Mouse (Mus musculus) yolk sac, embryonic 10.5 days (tissue): ENCODE measurements at regions not wholly inside any gene's neighbourhood (a gene's known extent, or its start where the extent isn't known, plus 50 kb on each side); places are given as distances from the start of the nearest gene placed in this dataset.

Experiments
- DNase-seq: peaks from one replicate; pipeline ENCODE4 v3.0.0-alpha.2; 2017; ENCODE audit warnings: low spot score

GRCm38 (mm10) chr13:114523116-114523515 is 64.4 kb upstream of the Fst start:
- peak; percentile 18 for DNase-seq

DNA sequence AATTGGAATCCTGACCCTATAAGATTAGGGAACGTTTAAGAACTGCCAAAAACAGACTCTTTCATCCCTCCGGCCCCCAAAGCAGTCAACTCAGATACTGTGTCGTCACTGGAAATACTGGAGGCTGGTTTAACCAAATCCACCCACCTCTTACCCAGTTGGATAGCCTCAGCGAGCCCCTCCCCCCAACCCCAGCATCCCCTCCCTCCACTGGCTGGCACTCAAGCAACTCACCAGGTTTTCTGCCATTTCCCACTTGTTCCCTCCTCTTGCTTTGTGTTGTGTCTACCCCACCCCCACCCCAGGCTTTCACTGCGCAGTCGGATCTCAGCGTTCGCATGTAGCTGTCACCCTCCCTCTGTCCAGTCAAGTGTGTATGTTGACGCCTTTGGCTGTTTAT is 68.1 kb upstream of the Fst start:
- no peak for DNase-seq

GRCm38 (mm10) chr13:114530171-114530774 is 71.5 kb upstream of the Fst start:
- no peak for DNase-seq

- DNase-seq, result no peak
Measured at GRCm38 (mm10) chr13:114531780-114532179, 73.0 kb upstream of the Fst start.

- DNase-seq, result no peak
Measured at GRCm38 (mm10) chr13:114532393-114533097, 73.8 kb upstream of the Fst start.

DNA sequence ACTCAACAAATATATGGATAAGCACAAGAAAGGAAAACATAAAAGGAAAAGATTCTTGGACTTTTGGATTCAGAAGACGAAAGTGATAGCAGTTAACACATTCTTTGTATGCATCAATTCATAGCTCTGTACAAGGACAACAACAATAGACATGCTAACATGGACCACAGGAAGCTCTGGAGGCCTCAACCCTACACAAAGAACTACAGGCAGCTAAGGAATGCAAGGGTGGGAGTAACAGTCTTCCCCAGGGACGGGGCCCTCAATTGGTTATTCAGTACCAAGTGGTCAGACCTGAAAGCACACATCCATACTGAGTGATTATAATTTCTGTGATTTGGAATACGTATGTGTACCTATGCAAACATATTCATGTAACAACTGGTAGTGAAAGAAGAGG is 75.8 kb upstream of the Fst start:
- DNase-seq, result no peak

DNA sequence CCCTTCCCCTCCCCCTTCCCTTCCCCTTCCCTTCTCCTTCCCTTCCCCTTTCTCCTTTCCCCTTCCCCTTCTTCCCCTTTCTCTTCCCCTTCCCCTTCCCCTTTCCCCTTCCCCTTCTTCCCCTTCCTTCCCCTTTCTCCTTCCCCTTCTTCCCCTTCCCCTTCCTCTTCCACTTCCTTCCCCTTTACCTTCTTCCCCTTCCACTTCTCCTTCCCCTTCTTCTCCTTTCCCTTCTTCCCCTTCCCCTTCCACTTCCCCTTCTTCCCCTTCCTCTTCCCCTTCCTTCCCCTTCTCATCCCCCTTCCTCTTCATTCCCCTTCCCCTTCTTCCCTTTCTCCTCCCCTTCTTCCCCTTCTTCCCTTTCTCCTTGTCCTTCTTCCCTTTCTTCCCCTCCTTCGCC is 77.0 kb upstream of the Fst start:
- no peak for DNase-seq

- DNase-seq, result no peak
Measured at GRCm38 (mm10) chr13:114571731-114572130, 113.0 kb upstream of the Fst start.

GRCm38 (mm10) chr13:114584566-114584965 is 125.8 kb upstream of the Fst start:
- no peak for DNase-seq

DNA sequence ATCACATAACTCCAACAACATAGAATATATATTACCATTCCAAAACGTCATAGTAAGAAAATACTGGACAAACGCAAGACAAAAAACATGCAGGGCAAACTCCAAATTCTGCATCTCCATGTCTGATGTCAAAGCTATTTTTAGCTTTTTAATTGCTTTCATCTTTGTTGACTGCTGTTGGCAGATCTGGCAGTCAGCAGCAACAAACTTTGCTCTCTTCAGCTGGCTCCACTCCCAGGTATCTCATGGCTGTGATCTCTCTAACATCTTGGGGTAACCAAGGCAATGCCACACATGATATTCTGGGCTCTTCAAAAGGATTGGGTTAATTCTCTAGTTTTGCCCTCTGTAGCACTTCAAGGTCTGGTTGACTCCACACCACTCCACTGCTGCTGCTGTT is 128.9 kb upstream of the Fst start:
- no peak for DNase-seq

GRCm38 (mm10) chr13:114603341-114603740 is 144.6 kb upstream of the Fst start:
- DNase-seq, result no peak

DNA sequence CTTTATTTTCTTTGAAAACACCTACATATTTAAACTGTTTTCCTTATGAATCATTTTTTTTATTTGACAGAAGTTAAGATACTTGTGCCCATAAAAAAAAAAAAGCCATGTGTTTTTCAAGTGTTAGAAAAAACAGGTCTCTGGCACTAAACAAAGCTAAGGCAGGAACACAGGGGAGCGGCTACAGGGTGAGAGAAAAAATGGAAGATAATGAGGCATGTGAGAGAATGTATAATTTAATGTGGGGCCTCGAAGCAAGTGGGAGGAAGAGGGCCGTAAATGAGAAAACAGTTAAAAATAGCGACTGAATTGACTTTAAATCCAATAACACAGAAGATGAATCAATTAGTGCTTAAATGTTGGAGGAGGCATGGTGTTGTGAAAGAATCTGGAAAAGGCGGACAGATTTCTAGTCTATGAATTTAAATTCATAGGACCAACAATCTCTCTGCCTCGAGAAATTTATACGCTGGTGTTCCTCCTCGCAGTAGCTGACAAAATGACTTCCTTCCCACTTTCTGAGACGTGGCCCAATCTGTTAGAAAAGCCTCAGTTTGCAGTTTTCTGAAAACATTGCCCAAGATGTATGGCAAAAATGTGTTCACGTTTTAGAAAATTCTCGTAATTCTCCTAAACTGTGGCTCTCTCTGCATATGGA is 145.4 kb upstream of the Fst start:
- no peak for DNase-seq

DNA sequence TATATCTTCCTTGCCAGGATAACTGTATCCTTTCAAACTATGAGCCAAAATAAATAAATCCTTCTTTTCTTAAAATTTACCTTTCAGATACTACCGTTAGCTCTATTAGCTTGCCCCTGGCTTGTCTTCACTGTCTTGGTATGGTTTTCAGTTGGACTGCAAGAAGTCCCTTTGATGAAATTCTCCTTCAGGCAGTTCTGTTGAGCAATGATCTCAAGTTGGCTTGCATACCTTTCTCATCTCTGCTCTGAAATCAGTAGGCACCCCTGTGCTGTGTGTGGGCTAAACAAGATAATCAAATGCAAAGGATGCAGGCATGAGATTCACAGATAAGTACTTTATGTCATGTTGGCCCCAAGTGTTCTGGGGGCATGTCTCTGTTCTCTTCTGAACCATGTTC is 155.2 kb upstream of the Fst start:
- no peak for DNase-seq

DNA sequence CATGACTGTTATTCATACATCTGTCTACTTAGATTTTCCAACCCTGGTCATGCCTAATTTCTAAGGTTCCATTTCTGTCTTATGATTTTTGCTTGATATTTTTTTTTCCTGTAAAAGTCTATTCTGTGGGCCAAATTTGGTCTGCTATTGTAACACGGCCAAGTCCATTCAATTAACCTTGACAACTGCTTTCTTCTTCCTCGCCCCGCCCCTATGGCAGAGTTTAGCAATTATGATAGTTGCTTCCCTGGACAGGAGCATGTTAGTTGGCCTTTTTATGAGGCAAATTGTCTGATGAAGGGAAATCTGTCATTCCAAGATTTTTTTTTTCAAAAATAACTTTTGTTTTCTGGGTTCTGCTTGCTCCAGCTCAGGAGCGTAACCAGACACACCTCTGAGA is 160.7 kb upstream of the Fst start:
- DNase-seq, result no peak

DNA sequence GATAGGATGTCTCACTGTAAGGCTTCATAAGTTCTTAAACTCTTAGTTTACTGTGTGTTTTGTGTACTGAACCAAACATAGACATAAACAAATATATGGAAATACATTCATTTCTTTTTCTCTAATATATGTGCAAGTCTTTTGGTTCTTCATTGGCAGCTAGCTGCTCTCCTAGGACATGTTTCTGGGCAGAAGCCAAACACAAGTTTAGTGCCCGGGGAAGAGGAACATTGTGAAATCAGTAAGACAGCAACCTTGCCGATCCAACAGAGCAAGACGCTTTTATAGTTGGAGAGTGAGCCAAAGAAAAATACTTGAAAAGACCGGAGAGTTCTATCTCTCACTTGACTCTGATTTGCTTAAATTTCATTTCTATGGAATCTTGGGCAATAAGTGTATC is 178.0 kb upstream of the Fst start:
- DNase-seq, result no peak

GRCm38 (mm10) chr13:114639531-114639930 is 178.5 kb upstream of the Mocs2 start:
- no peak for DNase-seq

- no peak for DNase-seq
Measured at GRCm38 (mm10) chr13:114641688-114642390, 176.2 kb upstream of the Mocs2 start.

DNA sequence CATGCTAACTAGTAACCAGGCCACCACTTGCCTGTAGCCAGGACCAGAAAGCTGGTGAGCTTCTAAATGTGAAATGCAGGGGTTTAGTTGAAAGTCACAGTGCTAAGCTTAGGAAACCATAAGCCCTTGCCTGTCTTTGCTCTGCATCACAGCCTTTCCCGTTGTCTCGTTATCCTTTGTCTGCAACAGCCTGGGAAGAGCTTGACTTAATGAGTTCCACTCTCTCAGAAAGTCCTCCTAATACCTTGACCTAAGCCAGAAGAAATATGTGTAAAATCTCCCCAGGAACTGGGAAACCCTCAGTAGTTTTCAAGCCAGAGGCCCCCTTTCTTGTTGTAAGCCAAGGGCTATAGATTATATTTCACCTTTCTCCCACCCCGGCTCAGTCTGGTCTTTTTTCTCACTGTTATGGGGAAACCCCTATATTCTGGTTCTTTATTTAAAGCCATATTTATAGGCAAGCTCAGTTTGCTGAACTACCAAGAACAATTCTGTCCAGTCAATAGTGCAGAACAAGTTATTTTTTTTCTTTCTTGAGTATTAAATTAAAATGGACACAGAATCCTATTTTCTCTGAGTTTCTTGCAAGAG is 175.0 kb upstream of the Mocs2 start:
- DNase-seq, result no peak

- no peak for DNase-seq
Measured at GRCm38 (mm10) chr13:114643521-114643920, 174.5 kb upstream of the Mocs2 start.

DNA sequence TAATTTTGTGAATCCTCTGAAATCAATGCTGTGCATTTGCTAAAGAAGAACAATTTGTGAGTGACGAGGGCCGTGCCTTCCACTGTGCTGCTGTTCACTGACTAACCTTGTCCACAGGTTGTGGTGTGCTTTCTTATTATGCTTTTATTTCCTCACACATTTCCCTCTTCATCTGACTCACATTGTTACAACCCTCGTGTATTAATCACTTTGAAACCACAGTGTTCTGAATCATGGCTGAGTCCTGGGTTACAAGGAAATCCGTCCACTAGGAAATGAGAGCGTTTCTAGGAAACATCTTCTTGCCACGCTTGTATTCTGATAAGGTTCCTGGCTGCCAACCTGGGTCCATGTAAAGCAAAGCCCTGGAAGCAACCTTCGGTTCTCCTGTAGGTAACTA is 163.8 kb upstream of the Mocs2 start:
- no peak for DNase-seq

- DNase-seq, result no peak
Measured at GRCm38 (mm10) chr13:114654953-114655586, 163.0 kb upstream of the Mocs2 start.

- no peak for DNase-seq
Measured at GRCm38 (mm10) chr13:114672411-114672810, 145.6 kb upstream of the Mocs2 start.
